Mouse (Mus musculus): Measurements from ENCODE around the gene Fut7. TPM values are rescaled to one million over a fixed set of nuclear protein-coding genes. Genes with fewer than 3 reads are reported as not detected.

The Fut7 gene
- polyA plus RNA-seq, 1 experiment from 2014 or later: not detected

GRCm38 (mm10) chr2:25428442-25429236 lies 5.6 kb downstream of the Fut7 start, which contains the start of gene Abca2:
Abca2 (plus strand) TSS chr2:25428703.
- H3K36me3 ChIP-seq (ENCODE audit: control insufficient read depth, insufficient read depth, low read length): no peaks in the 10 kb centered on the region
- no peaks in the 10 kb centered on the region for H3K9me3 ChIP-seq (ENCODE audit: control insufficient read depth, low read length)
- 0 out of 2 replicates have a peak, but pooled peaks cover 3% of the 10 kb centered on the region for H3K4me1 ChIP-seq (ENCODE audit: control insufficient read depth, insufficient read depth, low read length)
- peak; percentile 88 for ATAC-seq (ENCODE audit: insufficient number of reproducible peaks, low FRiP score, low TSS enrichment, low read depth)
- DNase-seq (ENCODE audit: low spot score): peak; percentile 95
- H3K27ac ChIP-seq (replicated peaks; ENCODE audit: low read depth, low read length): no peak within 1 kb of the TSS
- peaks cover 29% of the 10 kb centered on the region for H3K27me3 ChIP-seq (ENCODE audit: control insufficient read depth, insufficient read depth, low read length)
- peak within 1 kb of the TSS; percentile 95 for H3K4me2 ChIP-seq (ENCODE audit: low read depth, severe bottlenecking)
- under 1% methylated on average over 64 of the region's 89 CpGs for WGBS
- H3K9ac ChIP-seq (ENCODE audit: low read length): peak within 1 kb of the TSS; percentile 80
- peak within 1 kb of the TSS; percentile 72 for H3K4me3 ChIP-seq (ENCODE audit: low read depth, low read length)

DNA sequence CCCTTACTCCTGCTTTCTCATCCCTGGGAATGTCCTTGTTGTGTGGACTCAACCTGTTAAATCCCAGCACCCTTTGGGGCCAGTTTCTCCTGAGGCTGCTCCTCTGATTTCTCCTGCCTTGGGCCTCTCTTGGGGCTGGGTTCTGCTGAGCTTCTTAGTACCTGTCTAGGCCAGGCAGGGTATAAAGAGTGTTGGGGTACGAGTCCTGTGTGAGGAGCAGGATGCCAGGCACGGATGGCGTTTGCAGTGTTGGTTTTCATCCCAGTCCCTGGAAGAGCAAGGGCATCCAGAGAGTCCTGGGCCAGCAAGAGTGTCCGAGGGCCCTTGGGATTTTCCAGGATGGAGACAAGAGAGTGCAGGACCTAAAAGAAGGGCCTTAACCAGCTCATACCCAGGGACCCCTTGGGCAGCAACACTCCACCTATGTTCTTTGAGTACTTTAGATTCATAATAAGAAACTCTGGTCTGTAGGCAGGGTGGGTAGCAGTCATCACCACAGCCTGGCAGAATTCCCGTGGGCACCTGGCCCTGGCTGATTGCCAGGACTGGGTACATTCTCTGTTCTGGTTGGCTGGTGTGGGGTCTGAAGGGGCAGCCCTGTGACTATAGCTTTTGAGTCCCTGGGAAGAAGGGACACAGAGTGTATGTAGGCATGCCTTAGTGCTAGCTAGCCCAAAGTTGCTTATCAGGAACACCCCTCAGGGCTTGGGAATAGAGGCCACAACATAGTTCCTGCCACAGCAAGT lies 6.5 kb downstream of the Fut7 start:
- H3K4me1 ChIP-seq (ENCODE audit: control insufficient read depth, insufficient read depth, low read length): 0 out of 2 replicates have a peak, but pooled peaks cover 3% of the 10 kb centered on the region
- peak overlapping the region; percentile 95; the same call in 1 of the 2 replicates for H3K4me2 ChIP-seq (ENCODE audit: low read depth, severe bottlenecking)
- H3K9ac ChIP-seq (ENCODE audit: low read length): no peak overlapping the region
- no peaks in the 10 kb centered on the region for H3K36me3 ChIP-seq (ENCODE audit: control insufficient read depth, insufficient read depth, low read length)
- ATAC-seq (ENCODE audit: insufficient number of reproducible peaks, low FRiP score, low TSS enrichment, low read depth): no peak
- H3K4me3 ChIP-seq (ENCODE audit: low read depth, low read length): peak overlapping the region; percentile 72
- H3K27me3 ChIP-seq (ENCODE audit: control insufficient read depth, insufficient read depth, low read length): peaks cover 24% of the 10 kb centered on the region
- no peak for DNase-seq (ENCODE audit: low spot score)
- 74% methylated on average over 5 of the region's 5 CpGs for WGBS
- no peaks in the 10 kb centered on the region for H3K9me3 ChIP-seq (ENCODE audit: control insufficient read depth, low read length)
- no peak overlapping the region for H3K27ac ChIP-seq (replicated peaks; ENCODE audit: low read depth, low read length)

GRCm38 (mm10) chr2:25430395-25431233 lies 7.5 kb downstream of the Fut7 start:
- no peak overlapping the region for H3K4me2 ChIP-seq (ENCODE audit: low read depth, severe bottlenecking)
- 0 out of 2 replicates have a peak, but pooled peaks cover 3% of the 10 kb centered on the region for H3K4me1 ChIP-seq (ENCODE audit: control insufficient read depth, insufficient read depth, low read length)
- DNase-seq (ENCODE audit: low spot score): no peak
- peak overlapping the region; percentile 12; the same call in 1 of the 2 replicates for H3K9ac ChIP-seq (ENCODE audit: low read length)
- no peaks in the 10 kb centered on the region for H3K36me3 ChIP-seq (ENCODE audit: control insufficient read depth, insufficient read depth, low read length)
- WGBS: 72% methylated on average over 17 of the region's 17 CpGs
- H3K27me3 ChIP-seq (ENCODE audit: control insufficient read depth, insufficient read depth, low read length): peaks cover 14% of the 10 kb centered on the region
- H3K4me3 ChIP-seq (ENCODE audit: low read depth, low read length): no peak overlapping the region
- H3K9me3 ChIP-seq (ENCODE audit: control insufficient read depth, low read length): no peaks in the 10 kb centered on the region
- H3K27ac ChIP-seq (replicated peaks; ENCODE audit: low read depth, low read length): no peak overlapping the region
- no peak for ATAC-seq (ENCODE audit: insufficient number of reproducible peaks, low FRiP score, low TSS enrichment, low read depth)

- WGBS: 62% methylated on average over 6 of the region's 6 CpGs
- Histone ChIP-seq H3K9me3 (ENCODE audit: control insufficient read depth, low read length) (no peaks in the 10 kb centered on the region), H3K27ac (replicated peaks; ENCODE audit: low read depth, low read length) (no peak overlapping the region), H3K27me3 (ENCODE audit: control insufficient read depth, insufficient read depth, low read length) (peaks cover 7% of the 10 kb centered on the region), H3K4me3 (ENCODE audit: low read depth, low read length) (no peak overlapping the region), H3K4me1 (ENCODE audit: control insufficient read depth, insufficient read depth, low read length) (0 out of 2 replicates have a peak, but pooled peaks cover 3% of the 10 kb centered on the region), H3K4me2 (ENCODE audit: low read depth, severe bottlenecking) (no peak overlapping the region), H3K9ac (ENCODE audit: low read length) (no peak overlapping the region), H3K36me3 (ENCODE audit: control insufficient read depth, insufficient read depth, low read length) (no peaks in the 10 kb centered on the region)
- ATAC-seq (ENCODE audit: insufficient number of reproducible peaks, low FRiP score, low TSS enrichment, low read depth) (no peak), DNase-seq (ENCODE audit: low spot score) (no peak)
Measured at GRCm38 (mm10) chr2:25431308-25431855, 8.3 kb downstream of the Fut7 start.

DNA sequence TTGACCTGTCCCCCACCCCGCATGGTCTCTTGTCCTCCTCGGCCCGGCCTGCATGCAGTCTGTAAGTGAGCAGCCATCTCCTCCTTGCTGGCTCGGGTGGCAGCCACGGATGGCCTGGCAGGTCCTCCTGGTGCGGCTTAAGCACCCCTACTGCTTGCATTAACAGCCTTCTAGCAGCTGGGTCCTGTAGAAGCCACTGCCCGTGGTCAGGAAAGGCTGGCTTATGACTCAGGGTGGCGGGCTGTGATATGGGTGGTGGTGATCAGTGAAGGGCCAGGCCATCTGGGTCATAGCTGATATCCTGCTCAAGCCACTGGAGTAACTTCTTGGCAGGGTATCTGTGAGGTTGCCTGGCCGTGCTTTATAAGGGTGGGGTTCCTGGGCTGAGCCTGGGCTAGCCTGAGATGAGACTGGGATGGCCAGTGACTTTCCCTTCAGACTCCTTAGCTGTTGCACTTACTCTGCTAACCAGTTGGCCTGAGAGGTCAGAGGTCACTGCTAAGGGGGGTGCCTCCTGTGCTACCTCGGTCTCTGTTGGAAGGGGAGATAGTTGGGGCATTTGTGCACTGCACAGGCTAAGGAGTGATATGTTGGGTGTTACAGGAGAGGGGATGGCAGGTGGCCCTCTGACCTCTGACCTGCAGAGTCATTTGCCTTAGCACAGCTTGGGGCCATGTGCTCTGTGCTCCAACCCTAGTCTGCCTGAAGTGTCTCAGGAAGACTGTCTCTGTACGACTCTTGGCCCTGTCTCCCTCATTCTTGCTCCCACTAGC lies 9.4 kb downstream of the Fut7 start:
- Histone ChIP-seq H3K4me2 (ENCODE audit: low read depth, severe bottlenecking) (no peak overlapping the region), H3K36me3 (ENCODE audit: control insufficient read depth, insufficient read depth, low read length) (no peaks in the 10 kb centered on the region), H3K27ac (replicated peaks; ENCODE audit: low read depth, low read length) (no peak overlapping the region), H3K4me3 (ENCODE audit: low read depth, low read length) (no peak overlapping the region), H3K9ac (ENCODE audit: low read length) (no peak overlapping the region), H3K27me3 (ENCODE audit: control insufficient read depth, insufficient read depth, low read length) (peaks cover 5% of the 10 kb centered on the region; the same call in 1 of the 2 replicates), H3K9me3 (ENCODE audit: control insufficient read depth, low read length) (no peaks in the 10 kb centered on the region), H3K4me1 (ENCODE audit: control insufficient read depth, insufficient read depth, low read length) (0 out of 2 replicates have a peak, but pooled peaks cover 3% of the 10 kb centered on the region)
- ATAC-seq (ENCODE audit: insufficient number of reproducible peaks, low FRiP score, low TSS enrichment, low read depth): no peak
- WGBS: 57% methylated on average over 11 of the region's 11 CpGs
- DNase-seq (ENCODE audit: low spot score): no peak

GRCm38 (mm10) chr2:25433101-25433500 lies 10.0 kb downstream of the Fut7 start:
- peaks cover 5% of the 10 kb centered on the region; the same call in 1 of the 2 replicates for H3K27me3 ChIP-seq (ENCODE audit: control insufficient read depth, insufficient read depth, low read length)
- 75% methylated on average over 17 of the region's 17 CpGs for WGBS
- no peak overlapping the region for H3K9ac ChIP-seq (ENCODE audit: low read length)
- DNase-seq (ENCODE audit: low spot score) (no peak), ATAC-seq (ENCODE audit: insufficient number of reproducible peaks, low FRiP score, low TSS enrichment, low read depth) (no peak)
- H3K36me3 ChIP-seq (ENCODE audit: control insufficient read depth, insufficient read depth, low read length): no peaks in the 10 kb centered on the region
- no peaks in the 10 kb centered on the region for H3K9me3 ChIP-seq (ENCODE audit: control insufficient read depth, low read length)
- H3K4me2 ChIP-seq (ENCODE audit: low read depth, severe bottlenecking): no peak overlapping the region
- no peak overlapping the region for H3K4me3 ChIP-seq (ENCODE audit: low read depth, low read length)
- H3K4me1 ChIP-seq (ENCODE audit: control insufficient read depth, insufficient read depth, low read length): 0 out of 2 replicates have a peak, but pooled peaks cover 3% of the 10 kb centered on the region
- no peak overlapping the region for H3K27ac ChIP-seq (replicated peaks; ENCODE audit: low read depth, low read length)

DNA sequence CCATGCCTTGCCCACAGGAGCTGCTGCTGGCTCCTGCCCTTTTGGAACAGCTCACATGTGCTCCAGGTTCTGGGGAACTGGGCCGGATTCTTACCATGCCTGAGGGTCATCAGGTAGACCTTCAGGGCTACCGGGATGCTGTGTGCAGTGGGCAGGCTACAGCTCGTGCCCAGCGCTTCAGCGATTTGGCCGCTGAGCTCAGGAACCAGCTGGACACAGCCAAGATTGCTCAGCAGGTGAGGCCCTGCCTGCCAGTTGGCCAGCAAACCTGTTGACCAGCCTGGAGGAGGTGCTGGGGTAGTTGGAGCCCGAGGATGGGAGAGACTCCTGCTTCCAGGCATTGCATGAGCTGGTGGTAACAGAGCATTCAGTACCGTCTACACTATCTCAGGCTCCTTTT lies 11.2 kb downstream of the Fut7 start:
- H3K4me3 ChIP-seq (ENCODE audit: low read depth, low read length): no peak overlapping the region
- no peak overlapping the region for H3K27ac ChIP-seq (replicated peaks; ENCODE audit: low read depth, low read length)
- no peaks in the 10 kb centered on the region for H3K4me1 ChIP-seq (ENCODE audit: control insufficient read depth, insufficient read depth, low read length)
- no peaks in the 10 kb centered on the region for H3K9me3 ChIP-seq (ENCODE audit: control insufficient read depth, low read length)
- H3K4me2 ChIP-seq (ENCODE audit: low read depth, severe bottlenecking): no peak overlapping the region
- no peak overlapping the region for H3K9ac ChIP-seq (ENCODE audit: low read length)
- WGBS: 86% methylated on average over 8 of the region's 8 CpGs
- peaks cover under 1% of the 10 kb centered on the region; the same call in 1 of the 2 replicates for H3K27me3 ChIP-seq (ENCODE audit: control insufficient read depth, insufficient read depth, low read length)
- no peaks in the 10 kb centered on the region; the same call in 1 of the 2 replicates for H3K36me3 ChIP-seq (ENCODE audit: control insufficient read depth, insufficient read depth, low read length)
- no peak for DNase-seq (ENCODE audit: low spot score)
- ATAC-seq (ENCODE audit: insufficient number of reproducible peaks, low FRiP score, low TSS enrichment, low read depth): no peak

All from limb, embryonic 11.5 days (tissue).